Mouse (Mus musculus): ENCODE results near the gene Plekha6.

Plekha6 gene

GRCm38 (mm10) chr1:133215360-133215700 lies 51.3 kb downstream of the Plekha6 start:
- DNase-seq (ENCODE audit: low spot score) = no peak

DNA sequence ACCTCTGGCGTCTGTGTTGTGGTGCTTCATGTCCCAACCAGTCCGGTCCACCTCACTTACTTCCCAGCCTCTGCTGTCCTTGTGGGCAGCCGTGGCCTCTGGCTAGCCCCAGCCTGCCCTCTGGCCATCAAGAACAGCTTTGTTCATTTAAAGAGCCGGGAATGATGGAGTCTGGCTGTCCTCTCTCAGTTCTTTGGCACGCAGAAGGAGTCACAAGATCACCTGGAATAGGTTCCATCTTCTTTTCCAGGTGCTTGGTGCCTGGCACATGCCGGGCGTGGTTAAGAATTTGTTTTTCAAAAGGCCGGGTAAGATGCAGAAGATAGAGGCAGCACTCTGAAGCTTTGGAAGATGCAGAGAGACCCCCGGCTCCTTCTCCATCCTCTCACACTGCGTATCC lies 51.7 kb downstream of the Plekha6 start:
- DNase-seq (ENCODE audit: low spot score) = no peak

DNA sequence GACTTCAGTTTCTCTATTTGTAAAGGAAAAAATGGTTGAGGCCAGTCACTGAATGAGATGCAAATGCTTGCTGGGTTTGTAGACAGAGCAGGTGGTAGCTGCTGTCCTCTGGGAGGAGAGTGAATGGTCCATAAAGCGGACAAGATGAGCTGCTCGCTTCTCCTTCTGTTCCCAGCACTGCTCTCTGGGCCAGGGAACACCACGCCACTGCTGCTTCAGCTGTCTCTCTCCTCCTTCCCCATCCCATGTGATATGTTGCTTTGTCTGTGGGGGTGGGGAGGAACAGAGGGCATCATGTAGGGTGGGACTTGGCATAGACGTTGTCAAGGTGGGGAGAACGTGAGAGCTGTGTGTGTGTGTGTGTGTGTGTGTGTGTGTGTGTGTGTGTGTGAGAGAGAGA lies 53.0 kb downstream of the Plekha6 start:
- no peak for DNase-seq (ENCODE audit: low spot score)

DNA sequence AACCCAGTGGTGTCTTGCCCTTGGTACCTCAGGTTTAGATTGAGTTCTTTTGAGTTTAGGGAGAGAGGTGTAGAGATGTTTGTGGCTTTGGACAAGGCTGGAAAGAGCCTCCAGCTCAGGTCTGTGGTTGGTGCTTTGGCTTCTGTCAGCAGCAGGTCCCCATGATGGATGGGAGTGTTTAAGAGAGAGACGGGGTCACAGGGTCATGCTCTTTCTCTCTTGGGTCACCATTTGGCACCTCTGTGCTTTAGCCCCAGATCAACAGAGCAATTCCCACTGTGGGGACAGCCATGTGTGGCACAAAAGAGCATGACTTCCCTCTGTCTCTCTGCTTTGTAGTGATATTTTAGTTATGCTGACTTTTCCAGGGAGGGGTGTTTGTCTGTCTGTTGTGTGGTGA lies 55.1 kb downstream of the Plekha6 start:
- DNase-seq (ENCODE audit: low spot score) = no peak

GRCm38 (mm10) chr1:133221459-133221858 lies 57.4 kb downstream of the Plekha6 start:
- no peak for DNase-seq (ENCODE audit: low spot score)

- DNase-seq (ENCODE audit: low spot score) = no peak
These were observed 58.5 kb downstream of the Plekha6 start for GRCm38 (mm10) chr1:133222445-133222995.

- no peak for DNase-seq (ENCODE audit: low spot score)
These were observed 60.7 kb downstream of the Plekha6 start for GRCm38 (mm10) chr1:133224674-133225073.

- DNase-seq (ENCODE audit: low spot score) = no peak
These were observed 61.1 kb downstream of the Plekha6 start for GRCm38 (mm10) chr1:133225137-133225536.

GRCm38 (mm10) chr1:133225561-133225960 lies 61.6 kb downstream of the Plekha6 start:
- no peak for DNase-seq (ENCODE audit: low spot score)

GRCm38 (mm10) chr1:133225963-133226660 lies 62.1 kb downstream of the Plekha6 start:
- no peak for DNase-seq (ENCODE audit: low spot score)

DNA sequence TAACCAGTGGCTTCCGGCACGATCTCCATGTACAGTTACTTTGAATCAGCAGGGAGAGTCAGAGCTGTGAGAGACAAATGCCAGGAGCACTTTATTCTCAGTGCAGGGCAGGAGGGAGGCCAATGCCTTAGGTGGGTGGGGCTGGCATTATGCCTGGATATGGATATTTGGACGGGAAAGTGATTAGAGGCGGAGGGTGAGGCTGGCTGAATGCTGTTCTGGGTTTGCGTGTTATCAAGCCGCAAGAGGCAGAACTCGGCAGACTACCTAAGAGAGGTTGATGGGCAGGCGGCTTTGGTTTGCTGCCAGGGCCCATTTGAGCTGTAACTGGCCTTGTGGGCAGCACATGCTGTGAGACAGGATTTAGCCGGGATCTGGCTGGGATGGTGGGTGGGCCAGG lies 62.9 kb downstream of the Plekha6 start:
- DNase-seq (ENCODE audit: low spot score) = no peak

DNA sequence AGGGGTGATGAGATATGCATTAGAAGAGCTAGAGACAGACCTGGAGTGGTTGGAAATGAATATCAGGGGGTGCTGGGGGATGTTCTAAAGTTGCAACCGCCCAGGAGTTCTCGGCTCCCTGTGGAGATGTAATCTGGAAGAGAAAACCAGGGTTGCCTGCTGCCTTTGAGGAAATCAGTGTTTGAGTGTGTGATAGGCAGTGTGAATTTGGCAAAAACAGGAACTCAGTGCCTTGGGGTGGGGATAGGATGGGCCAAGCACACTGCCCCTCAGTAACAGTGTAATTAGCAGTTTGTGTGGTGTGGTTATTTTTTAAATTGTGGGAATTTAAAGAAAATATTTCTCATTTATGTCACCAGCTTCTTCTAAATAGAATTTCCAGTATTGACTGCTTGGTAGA lies 63.4 kb downstream of the Plekha6 start:
- DNase-seq (ENCODE audit: low spot score) = no peak

DNA sequence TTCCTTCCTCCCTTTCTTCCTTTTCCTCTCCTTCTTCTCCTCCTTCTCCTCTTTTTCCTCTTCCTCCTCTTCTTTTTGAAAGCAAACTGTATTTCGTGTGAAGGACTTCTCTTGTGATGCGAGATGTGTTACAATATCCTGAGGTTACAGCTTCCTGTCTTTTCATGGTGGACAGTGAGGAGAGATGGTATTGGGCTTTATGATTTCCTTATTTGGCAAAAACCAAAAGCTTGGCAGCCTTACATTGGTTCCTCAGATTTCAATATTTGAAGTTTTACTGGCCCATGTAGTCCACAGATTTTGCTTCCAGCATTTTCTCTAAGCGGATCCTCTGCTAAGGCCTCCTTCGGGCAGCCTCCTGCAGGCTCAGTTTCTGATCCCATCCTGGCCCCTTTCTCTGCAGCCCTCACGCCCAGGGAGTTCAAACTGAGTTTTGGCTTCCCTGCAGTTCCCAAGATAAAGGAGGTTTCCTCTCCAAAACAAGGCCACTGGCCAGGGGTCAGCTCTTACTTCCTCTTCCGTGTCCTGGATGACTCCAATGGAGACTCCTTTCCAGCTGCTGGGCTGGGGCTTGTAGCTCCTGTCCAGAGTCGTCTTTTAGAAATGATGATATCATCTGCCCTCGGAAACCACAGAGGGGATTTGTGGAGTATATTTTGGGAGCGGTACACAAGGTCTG lies 64.9 kb downstream of the Plekha6 start:
- DNase-seq (ENCODE audit: low spot score) = no peak

DNA sequence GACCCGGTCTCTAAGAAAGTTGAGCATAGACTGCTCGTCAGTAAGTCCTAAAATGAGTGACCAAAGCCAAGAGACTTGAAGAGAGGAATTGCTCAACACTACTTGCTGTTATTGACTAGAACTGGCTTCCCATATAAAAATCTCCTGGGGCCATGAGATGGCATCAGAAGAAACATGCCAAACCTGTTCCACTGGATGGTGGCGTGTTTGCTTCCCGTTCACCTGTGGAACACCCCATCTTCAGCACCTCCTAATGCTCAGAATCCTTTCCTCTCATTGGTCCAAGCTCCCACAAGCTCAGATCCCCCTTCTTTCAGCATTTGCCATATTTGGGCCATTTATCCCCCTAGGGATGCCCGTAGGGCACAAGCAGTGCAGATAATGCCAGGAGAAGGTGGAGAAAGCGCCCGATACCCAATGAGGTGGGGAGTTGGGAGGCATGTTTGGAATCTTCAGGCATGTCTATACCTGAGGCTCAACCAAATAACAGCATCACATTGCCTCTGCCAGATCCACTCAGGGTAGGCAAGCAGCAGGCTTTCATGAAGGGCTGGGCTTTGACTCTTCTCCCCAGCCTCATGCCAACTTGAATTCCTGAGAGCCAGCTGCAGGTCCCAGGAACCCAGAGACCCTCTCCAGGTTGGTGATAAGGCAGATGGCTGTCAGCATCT lies 67.6 kb downstream of the Plekha6 start:
- no peak for DNase-seq (ENCODE audit: low spot score)

GRCm38 (mm10) chr1:133235909-133236308 lies 71.9 kb downstream of the Plekha6 start:
- DNase-seq (ENCODE audit: low spot score) = no peak

GRCm38 (mm10) chr1:133236693-133237440 lies 72.9 kb downstream of the Plekha6 start:
- DNase-seq (ENCODE audit: low spot score) = no peak

DNA sequence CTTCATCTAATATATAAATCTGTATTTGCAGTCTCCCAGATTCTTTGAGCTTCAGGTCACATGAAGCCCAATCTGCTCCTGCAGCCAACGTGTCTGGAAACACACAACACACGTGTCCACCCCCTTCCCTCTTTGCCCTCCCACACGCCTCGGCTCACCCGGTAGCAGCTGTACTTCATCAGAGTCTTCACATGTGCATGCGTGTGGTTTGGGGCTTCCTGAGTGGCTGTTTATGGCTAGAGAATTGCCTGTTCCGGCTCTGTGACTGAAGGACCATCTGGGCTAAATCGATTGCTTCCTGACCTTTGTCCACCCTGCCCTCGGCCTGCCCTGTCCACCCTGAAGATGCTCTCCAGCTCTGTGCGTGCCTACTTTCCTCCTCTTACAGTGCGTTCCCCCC lies 73.7 kb downstream of the Plekha6 start:
- peak; percentile 73 for DNase-seq (ENCODE audit: low spot score)

DNA sequence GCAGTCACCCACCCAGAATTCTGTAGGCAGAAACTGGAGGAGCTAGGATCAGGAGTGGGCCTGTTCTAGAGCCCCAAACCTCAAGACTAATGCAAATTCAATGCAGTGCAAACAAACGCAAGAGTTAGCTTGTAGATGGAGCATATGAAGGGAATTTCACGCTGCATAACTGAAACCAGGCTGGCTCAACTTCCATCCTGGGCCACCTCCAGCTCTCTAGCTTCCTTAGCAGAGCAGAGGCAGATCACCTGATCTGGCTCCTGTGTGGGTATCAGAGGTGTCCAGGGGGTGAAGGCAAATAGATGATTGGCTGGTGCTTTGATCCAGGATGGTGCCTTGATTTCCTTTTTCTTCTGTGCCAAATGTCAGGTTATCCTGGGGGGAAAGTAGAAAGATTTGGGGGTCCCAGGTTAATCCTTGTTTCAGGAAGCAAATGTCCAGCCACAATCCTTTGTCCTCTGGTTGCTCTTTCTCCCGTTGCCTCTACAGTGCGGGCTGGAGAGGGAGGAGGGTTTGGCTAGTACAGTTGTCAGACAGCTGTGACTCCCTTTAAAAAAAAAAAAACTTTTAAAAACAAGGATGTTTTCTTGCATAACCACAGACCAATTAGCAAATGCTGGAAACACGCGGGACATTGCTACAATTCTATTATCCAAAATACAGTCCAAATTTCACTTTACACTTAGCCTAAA lies 75.3 kb downstream of the Plekha6 start:
- DNase-seq (ENCODE audit: low spot score) = no peak

DNA sequence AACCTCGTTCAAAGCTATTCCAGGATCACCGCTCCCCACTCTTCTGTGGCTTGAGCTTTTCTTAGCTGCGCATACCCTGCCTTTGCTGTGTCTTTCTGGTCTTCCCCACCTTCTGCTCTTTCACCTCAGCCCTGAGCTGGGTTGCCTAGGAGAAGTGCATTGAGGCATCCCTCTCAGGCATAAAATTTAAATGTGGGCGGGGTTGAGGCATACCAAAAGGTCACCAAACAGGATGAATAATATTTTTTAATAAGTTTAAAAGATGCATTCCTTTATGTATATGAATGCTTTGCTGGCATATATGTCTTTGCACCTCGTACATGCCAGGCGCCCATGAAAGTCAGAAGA lies 75.8 kb downstream of the Plekha6 start:
- DNase-seq (ENCODE audit: low spot score) = no peak

GRCm38 (mm10) chr1:133240881-133241280 lies 76.9 kb downstream of the Plekha6 start:
- no peak for DNase-seq (ENCODE audit: low spot score)

DNA sequence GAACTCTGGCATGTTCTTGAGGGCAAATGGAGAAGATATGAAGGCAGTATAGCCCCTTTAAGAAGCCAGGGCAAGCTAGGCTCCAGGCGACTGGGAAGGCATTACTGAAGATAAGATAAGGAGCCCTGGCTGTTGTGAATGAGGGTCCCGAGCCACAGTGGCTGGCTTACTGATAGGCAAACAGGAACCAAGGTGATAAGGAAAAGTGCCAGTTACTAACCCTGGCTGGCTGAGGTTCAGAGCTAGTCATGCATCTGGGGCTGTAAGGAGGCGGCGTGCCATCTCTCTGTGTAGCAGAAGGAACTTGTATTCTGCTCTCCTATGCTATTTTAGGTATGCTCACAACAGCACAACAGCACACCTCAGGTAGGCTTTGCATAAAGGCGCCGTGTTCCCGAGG lies 80.7 kb downstream of the Plekha6 start:
- no peak for DNase-seq (ENCODE audit: low spot score)

All from left cerebral cortex, adult 11 months (tissue).